Comparison of ENCODE assay signal across 16 mouse cellular contexts in the genomic region with DNA sequence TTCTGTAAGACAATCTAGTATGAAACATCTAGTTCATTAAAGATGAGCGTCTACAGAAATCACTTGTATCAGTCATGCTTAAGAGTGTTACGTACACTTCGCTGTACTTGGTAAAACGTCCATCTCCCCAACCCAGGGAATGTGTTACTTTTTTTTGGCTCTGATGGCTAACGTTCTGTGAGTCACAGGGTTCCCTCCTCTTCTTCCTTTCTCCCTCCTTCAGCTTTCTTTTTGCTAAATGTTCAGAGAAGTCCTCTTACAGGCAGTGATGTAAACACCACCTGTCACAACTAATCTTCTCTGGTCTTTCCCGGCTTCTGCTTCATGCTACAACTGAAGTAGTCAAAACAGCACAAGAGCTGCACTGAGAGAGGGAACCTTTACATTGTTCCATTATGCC.
"Had no signal": no experiment of that assay in that cellular context is flagged by ENCODE, and none has a peak within 500 bp of the region (broad histone marks: within the 10 kb centered on the region; RNA-seq: fewer than 3 reads in every experiment).

No protein-coding gene starts in this region.

- H3K27ac ChIP-seq: neural tube, embryonic 12.5 days; neural tube, embryonic 13.5 days; neural tube, embryonic 15.5 days; stomach, embryonic 15.5 days; stomach, postnatal 0 days had no signal

- H3K4me3 ChIP-seq: neural tube, embryonic 12.5 days; neural tube, embryonic 13.5 days; neural tube, embryonic 15.5 days; stomach, embryonic 15.5 days had no signal

- H3K36me3 ChIP-seq: neural tube, embryonic 12.5 days; stomach, embryonic 15.5 days had no signal

- H3K4me1 ChIP-seq: neural tube, embryonic 12.5 days; neural tube, embryonic 13.5 days; neural tube, embryonic 15.5 days; stomach, embryonic 15.5 days had no signal

- DNase-seq: retina, postnatal 1 day; right cerebral cortex, postnatal 14 days; right cerebral cortex, postnatal 25 days; right cerebral cortex, postnatal 4 days; spleen, adult 18-20 months; thymus, adult 18-20 months; thymus, adult 2 months; thymus, postnatal 14 days; thymus, postnatal 25 days; thymus, postnatal 36 days; thymus, postnatal 4 days had no signal

- H3K4me2 ChIP-seq: neural tube, embryonic 12.5 days; neural tube, embryonic 13.5 days; neural tube, embryonic 15.5 days; stomach, embryonic 15.5 days had no signal

- H3K9ac ChIP-seq: neural tube, embryonic 12.5 days; neural tube, embryonic 13.5 days; neural tube, embryonic 15.5 days; stomach, embryonic 15.5 days had no signal

- H3K27me3 ChIP-seq: neural tube, embryonic 12.5 days; neural tube, embryonic 13.5 days; neural tube, embryonic 15.5 days; stomach, embryonic 15.5 days had no signal

- H3K9me3 ChIP-seq: neural tube, embryonic 12.5 days; neural tube, embryonic 13.5 days; neural tube, embryonic 15.5 days; stomach, embryonic 15.5 days had no signal
